Mouse (Mus musculus) retina, embryonic 14.5 days (tissue): ENCODE measurements around the gene Papola.

Source experiments
- DNase-seq: peaks from one replicate; pipeline ENCODE4 v3.0.0-alpha.2; 2015; ENCODE audit warnings: low spot score

Gene Papola

GRCm38 (mm10) chr12:105784196-105784999 is at the start of gene Papola:
Papola (plus strand) TSS chr12:105784694.
- DNase-seq, result peak; percentile 91

GRCm38 (mm10) chr12:105735226-105735888 is 49.1 kb upstream of the Papola start:
- no peak for DNase-seq

GRCm38 (mm10) chr12:105735889-105736251 is 48.6 kb upstream of the Papola start:
- no peak for DNase-seq

GRCm38 (mm10) chr12:105738316-105739096 is 46.0 kb upstream of the Papola start:
- DNase-seq, result no peak

- DNase-seq, result no peak
Measured at GRCm38 (mm10) chr12:105739656-105740055, 44.8 kb upstream of the Papola start.

- DNase-seq, result no peak
Measured at GRCm38 (mm10) chr12:105748114-105748513, 36.4 kb upstream of the Papola start.

GRCm38 (mm10) chr12:105753813-105754212 is 30.7 kb upstream of the Papola start:
- DNase-seq, result no peak

- peak; percentile 19 for DNase-seq
Measured at GRCm38 (mm10) chr12:105757816-105758497, 26.5 kb upstream of the Papola start.

- DNase-seq, result no peak
Measured at GRCm38 (mm10) chr12:105758911-105759310, 25.6 kb upstream of the Papola start.

- DNase-seq, result no peak
Measured at GRCm38 (mm10) chr12:105759849-105760478, 24.5 kb upstream of the Papola start.

- no peak for DNase-seq
Measured at GRCm38 (mm10) chr12:105761171-105761570, 23.3 kb upstream of the Papola start.

GRCm38 (mm10) chr12:105761629-105762028 is 22.9 kb upstream of the Papola start:
- no peak for DNase-seq

- DNase-seq, result no peak
Measured at GRCm38 (mm10) chr12:105769700-105770099, 14.8 kb upstream of the Papola start.

GRCm38 (mm10) chr12:105774871-105775270 is 9.6 kb upstream of the Papola start:
- no peak for DNase-seq

GRCm38 (mm10) chr12:105777651-105778050 is 6.8 kb upstream of the Papola start:
- DNase-seq, result no peak

- peak; percentile 68 for DNase-seq
Measured at GRCm38 (mm10) chr12:105785000-105785774, 693 bp downstream of the Papola start.

GRCm38 (mm10) chr12:105786113-105786512 is 1.6 kb downstream of the Papola start:
- no peak for DNase-seq

GRCm38 (mm10) chr12:105787626-105788025 is 3.1 kb downstream of the Papola start:
- no peak for DNase-seq

- no peak for DNase-seq
Measured at GRCm38 (mm10) chr12:105789885-105790284, 5.4 kb downstream of the Papola start.

GRCm38 (mm10) chr12:105794896-105795295 is 10.4 kb downstream of the Papola start:
- no peak for DNase-seq

- no peak for DNase-seq
Measured at GRCm38 (mm10) chr12:105798001-105798400, 13.5 kb downstream of the Papola start.
